Mouse (Mus musculus) fibroblast of lung, adult 2 months (primary cell): ENCODE measurements around the gene Myo7a.

Experiments
- DNase-seq: peaks from one replicate; pipeline ENCODE4 v3.0.0-alpha.2; 2011; ENCODE audit warnings: low read depth

Gene Myo7a

GRCm38 (mm10) chr7:98142648-98143047 is 23.3 kb upstream of the Myo7a start:
- DNase-seq: no peak

DNA sequence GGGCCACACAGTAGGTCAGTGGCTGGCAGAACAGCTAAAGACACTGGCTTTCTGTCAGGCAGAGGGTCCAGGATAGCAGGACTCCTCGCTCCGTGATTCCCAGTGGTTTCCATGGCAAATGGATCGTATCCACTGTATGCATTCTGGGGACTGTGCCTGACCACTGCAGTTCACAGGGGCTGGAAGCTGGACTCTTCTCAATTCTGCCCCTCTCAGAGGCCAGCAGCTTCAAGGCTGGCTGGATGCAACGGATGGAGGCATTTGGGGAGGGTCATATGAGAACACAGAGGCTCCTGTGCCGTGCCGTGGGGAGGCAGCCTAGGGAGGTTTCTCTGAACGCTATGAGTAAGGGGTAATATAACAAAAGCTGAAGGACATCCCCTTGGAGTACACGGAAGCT is 22.9 kb upstream of the Myo7a start:
- DNase-seq: no peak

DNA sequence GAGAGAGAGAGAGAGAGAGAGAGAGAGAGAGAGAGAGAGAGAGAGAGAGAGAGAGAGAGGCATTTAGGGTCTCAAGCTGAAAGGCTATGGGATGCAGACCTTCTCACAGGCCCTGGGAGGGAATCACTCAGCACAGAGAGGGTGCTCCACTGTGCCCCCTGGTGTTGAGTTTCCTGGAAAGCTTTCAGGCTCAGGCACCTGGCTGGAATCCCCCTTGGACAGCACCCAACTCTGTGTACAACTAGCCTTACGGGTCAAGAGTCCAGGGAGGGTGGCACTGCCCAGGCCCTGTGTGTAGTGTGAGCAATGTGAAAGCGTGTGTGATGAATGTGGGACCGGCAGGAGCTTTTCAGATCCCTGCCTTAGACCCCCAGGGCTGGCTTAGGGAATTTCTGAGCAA is 21.9 kb upstream of the Myo7a start:
- DNase-seq: no peak

- no peak for DNase-seq
These were observed 21.3 kb upstream of the Myo7a start for GRCm38 (mm10) chr7:98140597-98140996.

DNA sequence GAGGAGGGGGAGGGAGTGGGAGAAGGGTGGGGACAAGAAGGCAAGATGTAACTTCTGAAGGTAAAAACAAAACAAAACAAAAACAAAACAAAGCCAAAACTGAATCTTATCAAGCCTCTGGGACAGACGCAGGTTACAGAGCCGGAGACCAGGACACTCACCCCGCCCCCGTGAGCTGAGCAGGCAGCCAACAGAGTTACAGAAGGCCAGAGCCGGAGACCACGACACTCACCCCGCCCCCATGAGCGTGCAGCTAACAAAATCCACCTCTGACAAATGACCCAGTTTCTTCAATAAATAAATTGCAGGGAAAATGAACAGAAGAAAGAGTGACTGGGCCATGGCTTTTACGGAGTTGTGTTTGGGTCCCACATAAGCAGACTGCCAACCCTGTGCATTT is 19.9 kb upstream of the Myo7a start:
- DNase-seq: no peak

DNA sequence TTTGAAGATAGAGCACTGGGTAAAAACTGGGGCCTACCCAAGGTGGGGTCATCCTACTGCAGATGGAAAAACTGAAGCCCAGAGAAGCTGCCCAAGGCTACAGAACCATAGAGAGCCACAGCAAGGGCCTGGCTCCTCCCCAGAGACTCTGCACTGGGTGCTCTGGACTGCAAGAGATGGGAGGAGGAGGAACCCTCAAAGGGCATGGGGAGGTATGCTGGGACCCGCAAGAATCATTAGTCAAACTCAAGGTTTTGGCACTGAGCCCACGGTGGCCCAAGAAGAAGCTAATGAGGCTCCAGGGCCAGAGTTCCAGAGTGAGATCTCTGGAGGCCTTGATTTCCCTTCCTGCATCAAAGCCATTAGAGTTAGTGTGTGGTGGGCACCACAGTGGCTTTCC is 18.7 kb upstream of the Myo7a start:
- no peak for DNase-seq

DNA sequence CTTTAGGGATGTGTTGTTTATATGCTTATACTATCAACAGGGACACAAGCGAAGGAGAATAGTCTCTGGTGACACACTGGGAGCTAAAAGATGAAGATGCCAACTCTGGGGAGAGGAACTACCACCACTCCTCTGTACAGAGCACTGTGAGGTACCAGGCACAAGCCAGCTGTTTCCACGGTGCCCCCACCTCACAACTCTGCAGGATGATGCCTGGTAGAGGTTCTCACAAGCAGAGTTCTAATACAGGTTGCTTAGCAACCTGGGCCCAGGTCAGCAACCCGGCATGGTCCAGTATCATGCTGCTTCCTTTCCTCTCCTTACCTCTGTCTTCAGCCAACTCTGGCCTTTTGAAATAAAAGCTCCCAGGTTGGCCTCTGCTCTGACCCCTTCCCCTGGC is 18.3 kb upstream of the Myo7a start:
- no peak for DNase-seq

DNA sequence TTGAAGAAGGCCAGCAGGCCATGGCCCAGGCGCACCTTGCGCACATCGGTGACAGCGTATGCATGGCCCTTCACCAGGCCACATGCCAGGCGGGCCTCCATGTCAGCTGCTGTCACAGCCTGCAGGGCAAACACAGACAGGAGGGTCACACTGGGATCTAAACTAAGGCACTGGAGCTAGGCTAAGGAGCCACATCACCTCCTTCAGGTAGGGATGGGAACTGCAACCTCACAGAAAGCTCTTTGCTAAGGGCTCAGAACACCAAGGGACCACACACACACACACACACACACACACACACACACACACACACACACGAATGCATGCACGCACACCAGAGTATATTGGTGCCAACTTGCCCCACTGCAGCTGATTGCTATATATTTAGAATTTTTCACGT is 12.4 kb upstream of the Myo7a start:
- no peak for DNase-seq

DNA sequence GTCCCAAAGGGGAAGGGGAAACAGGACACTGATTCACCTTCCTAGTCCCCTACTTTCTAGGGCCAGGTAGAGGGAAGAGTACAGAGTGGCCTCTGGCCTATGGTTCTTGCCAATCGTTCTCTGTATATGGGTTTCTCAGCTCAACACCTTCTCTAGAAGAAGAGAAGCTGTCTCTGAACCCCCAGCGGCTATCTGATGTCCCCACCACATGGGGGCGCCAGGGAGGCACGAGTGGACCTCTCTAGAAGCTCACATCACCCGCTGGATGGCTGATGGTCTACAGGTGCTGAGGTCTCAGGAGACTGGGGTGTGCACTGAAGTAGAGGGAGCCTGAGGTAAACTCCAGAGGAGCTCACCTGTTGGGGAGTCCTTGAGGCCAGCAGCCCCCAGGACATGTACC is 6.1 kb upstream of the Myo7a start:
- no peak for DNase-seq

GRCm38 (mm10) chr7:98124701-98125100 is 5.4 kb upstream of the Myo7a start:
- no peak for DNase-seq

DNA sequence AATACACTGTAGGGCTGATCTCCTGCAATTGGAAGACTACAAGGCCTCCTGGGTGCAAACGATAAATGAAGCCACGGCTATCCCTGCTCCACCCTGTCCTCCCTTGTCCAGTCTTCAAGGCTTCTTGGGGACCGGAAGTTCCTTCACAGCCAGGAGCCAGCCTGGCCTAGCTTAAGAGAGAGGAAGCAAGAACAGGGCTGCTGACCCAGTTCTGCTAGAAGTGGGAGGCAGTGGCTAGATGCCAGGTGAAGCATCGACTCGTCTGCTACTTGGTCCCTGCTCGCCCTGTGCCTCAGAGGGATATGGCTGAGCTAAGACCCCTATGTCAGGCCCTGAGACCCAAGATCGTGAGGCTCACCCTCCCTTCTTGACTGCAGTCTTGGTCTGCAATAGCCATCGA is 2.3 kb upstream of the Myo7a start:
- DNase-seq: no peak

DNA sequence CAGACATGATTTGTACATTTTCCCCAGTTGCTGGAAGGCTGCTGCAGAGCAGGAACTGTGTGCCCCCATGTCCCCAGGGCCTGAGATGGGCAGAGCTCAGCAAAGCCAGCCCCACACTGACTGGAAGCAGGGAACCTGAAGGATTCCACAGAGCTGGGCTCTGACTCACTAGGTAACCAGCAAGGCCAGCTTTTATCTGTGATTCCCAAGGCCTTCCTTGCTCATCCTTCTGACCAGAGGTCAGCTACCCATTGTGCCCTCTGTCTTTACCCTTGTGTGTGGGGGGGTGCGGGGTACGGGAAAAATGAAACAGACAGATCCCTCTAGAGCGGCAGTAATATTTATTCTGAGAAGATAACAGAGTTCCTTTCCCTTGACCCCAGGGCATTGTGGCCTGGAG is 1.9 kb upstream of the Myo7a start:
- no peak for DNase-seq

DNA sequence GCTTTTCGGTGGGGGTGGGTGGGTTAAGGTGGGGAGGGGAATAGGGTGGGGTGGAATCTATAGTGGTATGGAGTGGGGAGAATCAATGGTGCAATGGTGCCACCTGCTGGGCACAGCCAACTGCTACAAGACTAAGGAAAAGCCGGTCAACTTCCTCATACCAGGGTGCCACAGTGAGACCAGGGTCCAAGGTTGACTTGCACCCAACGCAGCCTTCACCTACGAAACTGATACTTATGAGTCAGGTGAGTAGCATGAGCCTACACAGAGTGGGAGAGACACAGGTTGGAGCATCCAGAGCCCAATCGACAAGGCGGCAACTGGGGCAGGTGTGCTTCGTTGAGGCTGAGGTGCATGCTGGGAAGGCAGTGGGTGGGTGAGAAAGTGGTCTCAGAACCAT is 1.0 kb upstream of the Myo7a start:
- no peak for DNase-seq

DNA sequence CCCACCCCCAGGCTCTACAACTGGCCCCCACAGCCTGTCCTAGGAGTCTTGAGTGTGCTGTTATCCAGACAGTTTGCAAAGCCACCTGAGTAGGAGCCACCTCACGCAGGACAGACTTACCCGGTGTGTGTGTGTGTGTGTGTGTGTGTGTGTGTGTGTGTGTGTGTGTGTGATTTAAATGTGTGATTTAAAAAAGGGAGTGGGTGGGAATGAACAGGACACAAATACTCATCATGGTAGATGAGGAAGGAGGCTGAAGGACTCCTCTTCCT is 573 bp upstream of the Myo7a start:
- no peak for DNase-seq

GRCm38 (mm10) chr7:98117012-98117660 is 2.2 kb downstream of the Myo7a start:
- DNase-seq: peak; percentile 97

DNA sequence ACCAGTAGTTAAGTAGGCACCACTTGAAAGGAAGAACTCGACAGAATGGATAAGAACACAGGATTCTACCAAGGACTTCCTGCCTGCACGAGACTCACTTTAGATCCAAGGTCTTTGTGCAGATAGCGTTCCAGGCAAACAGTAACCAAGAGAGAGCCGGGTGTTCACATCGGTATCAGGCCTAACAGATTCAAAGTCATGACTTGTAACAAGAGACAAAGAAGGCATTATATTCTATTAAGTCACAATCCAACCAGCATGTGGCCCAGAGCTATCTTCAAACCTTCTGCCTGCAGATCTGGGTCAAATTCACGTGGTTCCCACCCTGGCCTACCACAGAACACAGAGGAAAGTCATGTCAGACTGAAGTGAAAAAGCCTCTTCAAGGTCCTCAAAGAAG is 4.7 kb downstream of the Myo7a start:
- DNase-seq: no peak

- DNase-seq: no peak
These were observed 8.1 kb downstream of the Myo7a start for GRCm38 (mm10) chr7:98111233-98111632.

- no peak for DNase-seq
These were observed 9.6 kb downstream of the Myo7a start for GRCm38 (mm10) chr7:98109771-98110170.

GRCm38 (mm10) chr7:98108636-98109430 is 10.5 kb downstream of the Myo7a start:
- no peak for DNase-seq

DNA sequence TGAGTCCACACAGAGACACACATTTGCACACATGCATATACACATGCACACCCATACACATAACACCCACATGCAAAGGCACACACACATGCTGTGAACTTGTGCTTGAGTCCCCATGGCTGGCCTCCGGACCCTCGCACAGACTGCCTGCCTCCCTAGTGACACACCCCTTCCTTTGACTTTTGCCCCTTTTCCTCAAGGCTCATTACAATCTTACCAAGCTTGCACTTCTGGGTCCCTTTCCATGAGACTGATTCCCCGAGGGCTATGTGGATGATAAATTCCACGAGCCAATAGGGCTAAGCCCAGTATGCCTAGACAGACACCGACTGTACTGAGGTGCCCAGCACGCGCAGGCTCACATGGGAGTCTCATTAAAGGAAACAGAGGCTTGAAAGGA is 13.1 kb downstream of the Myo7a start:
- no peak for DNase-seq

DNA sequence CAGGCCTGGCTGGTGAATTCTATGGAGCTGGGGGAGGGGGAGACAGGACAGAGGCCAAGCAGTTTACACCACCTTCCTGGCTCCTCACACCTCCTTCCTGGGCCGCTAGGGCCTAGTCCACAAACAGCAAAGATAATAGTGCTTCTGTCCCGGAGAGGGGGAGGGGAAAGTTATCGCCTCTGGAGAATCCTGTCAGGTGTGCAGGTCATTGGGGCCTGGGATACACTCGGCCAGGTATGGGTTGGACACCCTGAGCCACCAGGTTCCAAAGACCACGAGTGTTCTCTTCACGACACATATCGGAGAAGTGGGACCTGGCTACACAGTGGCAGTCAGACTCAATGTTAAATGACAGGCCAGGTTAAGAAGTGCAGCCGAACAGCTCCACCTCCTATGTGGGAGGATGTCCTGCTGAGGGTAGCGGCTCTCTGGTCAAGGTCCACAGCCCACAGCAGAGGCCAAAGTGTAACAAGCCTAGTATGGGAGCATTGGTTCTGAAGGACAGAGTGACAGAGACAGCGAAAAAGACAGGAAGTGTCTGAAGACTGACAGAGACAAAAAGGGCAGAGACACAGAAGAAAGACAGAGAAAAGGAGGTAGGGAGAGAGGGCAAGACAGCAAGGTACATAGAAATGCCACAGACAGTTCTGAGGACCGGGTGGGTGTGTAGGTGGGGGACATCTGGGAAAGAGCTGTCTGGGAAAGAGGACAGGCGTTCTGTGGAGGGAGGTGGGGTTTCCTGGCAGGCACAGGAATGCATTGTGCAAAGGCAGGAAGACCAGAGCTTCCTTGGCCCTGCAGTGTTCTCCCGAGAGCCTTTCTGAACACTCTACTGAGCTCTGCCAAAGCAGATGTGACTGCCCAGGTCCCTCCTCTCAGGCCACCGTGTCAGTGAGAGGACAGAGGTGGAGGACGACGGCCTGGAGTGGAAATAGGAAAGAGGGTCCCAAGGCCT is 14.6 kb downstream of the Myo7a start:
- no peak for DNase-seq

- no peak for DNase-seq
These were observed 15.4 kb downstream of the Myo7a start for GRCm38 (mm10) chr7:98103942-98104292.
